Mouse (Mus musculus) brain, adult 2 months (tissue): ENCODE measurements around the gene Krtap27-1.
A peak's percentile ranks its signal among the peaks of the same experiment; 100 is the strongest.

Source experiments
- DNase-seq: peaks from one replicate; pipeline ENCODE4 v3.0.0; 2011; ENCODE audit warnings: low read depth, low spot score

Krtap27-1 gene

DNA sequence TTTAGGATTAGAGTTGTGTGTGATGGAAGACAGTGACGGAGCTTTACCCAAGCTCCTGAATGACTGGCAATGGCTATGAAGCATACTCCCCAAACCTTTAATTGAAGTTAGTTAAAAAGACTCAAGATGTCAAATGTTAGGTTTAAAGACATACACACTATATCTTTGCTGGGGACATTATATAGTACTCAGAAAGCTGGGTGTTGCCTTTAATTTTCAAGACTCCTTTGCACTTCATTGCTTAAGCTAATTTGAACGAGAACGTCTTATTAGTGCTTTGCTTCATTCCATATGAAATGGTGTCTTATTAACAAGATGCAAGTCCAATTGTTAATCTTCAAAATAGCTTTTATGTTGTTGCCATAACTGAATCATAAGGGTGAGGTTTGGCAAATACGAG lies at the start of gene Krtap27-1:
Krtap27-1 (minus strand) TSS at position 101 of the 400 bp plus-strand sequence.
- DNase-seq: no peak

DNA sequence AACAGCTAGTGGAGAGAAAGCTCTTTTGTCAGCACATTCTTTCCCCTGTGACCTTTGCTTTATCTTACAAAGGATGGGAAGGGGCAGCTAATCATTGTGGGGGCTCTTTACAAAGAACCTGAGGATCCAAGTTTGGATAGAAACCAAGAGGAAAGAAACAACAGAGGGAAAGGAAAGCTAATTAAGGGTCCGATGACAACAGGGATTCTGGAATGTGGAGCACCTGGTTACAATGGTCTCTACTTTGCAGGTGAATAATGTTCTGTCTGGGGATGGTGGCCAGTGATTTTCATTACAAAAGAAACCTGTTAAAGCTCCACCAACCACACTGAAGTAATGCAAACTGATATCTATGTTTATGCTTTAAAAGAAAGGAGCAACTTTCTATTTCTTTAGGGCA lies 48.6 kb upstream of the Krtap27-1 start:
- no peak for DNase-seq

DNA sequence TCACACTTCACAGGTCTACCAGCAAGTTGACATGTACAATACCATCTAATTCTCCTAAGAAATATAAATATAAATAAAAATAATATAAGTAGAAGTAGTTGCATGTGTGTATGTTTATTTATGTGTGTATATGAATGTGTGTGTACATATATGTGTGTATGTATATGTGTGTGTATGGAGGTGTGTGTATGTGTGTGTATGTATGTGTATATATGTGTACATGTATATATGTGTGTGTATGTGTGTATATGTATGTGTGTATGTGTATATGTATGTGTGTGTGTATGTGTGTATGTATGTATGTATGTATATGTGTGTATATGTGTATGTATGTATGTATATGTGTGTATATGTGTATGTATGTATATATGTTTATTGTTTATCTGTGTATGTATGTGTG lies 45.1 kb upstream of the Krtap27-1 start:
- no peak for DNase-seq

DNA sequence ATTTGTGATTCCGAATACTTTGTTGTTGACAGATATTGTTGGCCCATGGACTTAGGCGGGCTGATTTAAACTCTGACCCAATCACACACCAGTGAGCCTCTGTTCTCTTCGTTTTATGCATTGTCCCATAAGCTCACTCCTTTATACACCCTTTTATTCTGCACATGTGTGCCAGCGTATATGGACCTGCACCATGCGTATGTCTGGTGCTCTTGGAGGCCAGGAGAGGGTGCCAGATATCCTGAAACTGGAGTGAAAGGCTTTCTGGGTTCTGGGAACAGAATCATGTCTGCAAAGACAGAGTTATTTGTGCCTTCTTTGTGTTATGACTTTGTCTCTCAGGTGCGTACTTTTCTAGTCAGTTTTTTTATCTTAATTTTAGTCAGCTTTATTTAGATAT lies 39.8 kb upstream of the Krtap27-1 start:
- no peak for DNase-seq

DNA sequence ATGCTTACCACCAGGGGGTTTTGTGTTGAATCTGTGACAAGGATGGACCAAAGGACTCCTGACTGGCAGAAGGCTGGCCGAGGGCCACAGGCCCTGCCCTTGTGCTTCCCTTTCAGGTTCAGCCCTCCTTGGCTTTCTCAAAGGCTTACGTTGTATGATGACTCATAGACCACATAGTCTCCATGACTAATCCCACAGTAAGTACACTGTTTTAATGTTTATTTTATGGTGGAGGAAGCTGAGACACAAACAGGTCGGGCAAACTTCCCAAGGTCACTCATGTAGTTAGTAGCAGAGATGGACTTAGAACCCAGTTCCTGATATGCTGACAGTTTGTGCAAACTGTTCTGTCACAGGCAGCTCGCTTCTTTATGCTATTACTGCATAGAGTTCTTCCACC lies 39.3 kb upstream of the Krtap27-1 start:
- no peak for DNase-seq

DNA sequence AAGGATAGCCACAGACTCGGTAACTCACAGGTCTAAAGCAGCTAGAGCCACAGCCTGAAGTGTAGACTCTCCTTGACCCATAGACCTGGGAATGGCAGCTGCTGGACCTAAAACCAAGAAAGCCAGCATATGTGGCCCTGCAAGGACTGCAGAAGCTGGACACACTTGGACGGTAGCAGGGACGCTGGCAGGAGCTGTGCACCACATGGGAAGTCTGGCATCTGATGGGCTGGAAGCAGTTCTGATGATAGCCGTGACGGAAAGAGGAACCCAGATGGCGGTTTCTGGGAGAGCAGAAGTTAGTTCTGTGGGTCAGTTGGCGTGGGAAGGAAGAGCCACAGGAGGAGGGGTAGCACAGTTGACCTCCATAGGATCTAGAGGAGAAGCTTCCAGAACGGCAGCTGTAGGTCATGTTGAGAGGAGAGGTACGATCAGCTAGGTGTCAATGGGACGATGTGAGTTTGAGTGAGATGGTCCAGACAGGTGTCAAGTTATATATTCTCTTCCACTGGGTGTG lies 36.1 kb upstream of the Krtap27-1 start, which contains the start of gene 2310061N02Rik:
2310061N02Rik (minus strand) TSS at position 467 of the 517 bp plus-strand sequence.
- DNase-seq: no peak

DNA sequence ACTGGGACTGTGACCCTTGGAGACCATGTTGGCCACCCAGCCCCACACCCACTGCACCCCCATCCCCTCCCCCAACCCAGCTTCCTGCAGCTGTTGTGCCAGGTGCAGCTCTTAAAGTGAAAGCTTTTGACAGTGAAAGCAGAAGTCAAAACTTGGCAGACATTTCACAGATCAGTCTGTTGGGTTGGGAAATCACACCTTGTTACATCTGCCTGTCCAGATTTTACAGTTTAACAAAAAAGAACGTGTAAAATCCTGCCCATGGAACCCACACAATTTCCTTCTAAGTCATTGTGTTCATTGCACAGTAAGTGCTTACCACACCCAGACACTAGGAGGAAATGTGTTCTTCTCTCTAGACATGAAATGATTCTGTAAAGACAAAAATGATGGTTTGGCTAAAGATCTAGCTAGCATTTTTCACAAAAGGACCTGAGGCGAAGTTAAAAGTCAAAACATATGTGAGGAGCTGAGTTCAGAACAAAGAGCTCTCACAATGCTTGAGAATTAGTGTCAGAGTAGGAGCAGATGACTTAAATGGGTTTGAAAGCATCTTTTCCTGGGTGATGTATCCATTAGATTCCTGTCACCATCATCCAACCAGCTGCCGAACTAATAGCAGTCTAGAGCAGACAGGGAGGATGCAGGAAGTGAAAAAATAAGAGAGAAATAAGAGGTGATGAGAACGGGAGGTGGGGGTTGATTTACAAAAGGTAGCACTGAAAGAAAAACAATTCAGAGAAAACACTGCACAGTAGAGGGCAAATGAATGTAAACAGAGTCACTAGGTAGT lies 29.8 kb upstream of the Krtap27-1 start:
- peak; percentile 18 for DNase-seq

DNA sequence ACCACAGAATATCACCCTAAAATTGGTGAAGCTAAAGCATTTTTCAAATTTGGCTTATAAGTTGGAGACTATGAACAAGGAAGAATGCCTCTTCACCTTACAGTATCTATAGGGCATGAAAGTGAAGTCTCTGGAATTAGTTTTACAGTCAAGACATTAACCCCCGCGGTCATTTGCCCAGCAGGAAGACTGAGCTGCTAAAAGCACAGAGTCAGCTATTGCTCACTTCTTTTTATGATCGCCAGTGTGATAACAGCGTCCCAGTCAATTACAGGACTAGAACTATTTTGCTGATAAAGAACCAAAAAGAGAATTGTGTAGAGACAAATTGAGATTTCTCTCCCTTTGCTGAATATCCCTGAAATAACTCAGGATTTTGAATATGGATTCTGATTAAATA lies 24.8 kb upstream of the Krtap27-1 start:
- no peak for DNase-seq

DNA sequence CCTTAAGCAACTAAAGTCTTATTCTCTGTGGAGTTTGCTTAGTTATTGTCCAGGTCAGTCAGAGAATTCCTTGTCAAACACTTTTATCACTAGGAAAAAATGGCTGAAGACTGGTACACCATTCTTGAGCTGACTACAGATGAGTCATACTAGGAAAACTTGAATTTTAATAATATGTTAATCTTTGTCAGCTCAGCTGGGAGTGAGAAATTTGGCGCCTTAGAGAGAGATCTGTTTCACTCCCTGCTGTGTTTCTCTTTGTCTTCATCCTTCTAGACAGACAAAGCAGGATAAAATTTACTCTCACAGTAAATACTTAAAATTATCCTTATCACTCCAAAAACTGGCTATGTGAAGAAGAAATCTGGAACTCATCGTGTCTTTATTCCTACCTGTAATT lies 9.8 kb upstream of the Krtap27-1 start:
- DNase-seq: peak; percentile 45

DNA sequence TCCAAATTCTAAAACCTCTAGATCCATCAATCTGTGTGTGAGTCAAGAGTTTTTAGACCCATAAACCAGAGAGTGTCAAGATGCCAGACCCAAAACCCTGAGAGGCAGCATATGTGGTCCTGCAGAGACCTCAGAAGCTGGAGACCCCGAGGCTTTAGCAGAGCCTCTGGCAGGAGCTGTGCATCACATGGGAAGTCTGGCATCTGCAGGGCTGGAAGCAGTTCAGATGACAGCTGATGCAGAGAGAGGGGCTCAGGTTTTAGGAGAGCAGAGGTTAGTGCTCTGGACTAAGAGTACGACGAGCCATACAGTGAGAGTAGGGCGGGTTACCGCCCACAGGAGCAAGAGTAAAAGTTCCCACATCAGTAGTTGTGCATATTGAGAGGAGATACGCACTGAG lies 7.6 kb upstream of the Krtap27-1 start:
- no peak for DNase-seq

DNA sequence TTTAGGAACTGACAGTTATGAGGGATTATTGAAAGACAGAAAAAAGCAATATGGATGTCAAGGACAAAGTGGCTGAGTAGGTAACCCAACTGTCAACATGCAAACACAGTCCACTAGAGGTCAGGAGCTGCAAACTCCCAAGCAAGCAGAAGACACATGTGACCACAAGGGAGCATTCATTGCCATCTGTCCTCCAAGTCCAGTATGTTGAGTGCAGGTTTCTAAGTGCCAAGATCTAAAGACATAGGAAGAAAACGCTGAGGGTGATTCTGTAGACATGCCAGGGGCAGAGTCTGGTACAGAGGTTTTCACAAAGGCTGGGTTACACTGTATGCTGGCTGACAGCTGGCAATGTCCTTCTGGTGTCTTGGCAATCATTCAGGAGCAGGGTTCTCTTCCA lies 14.0 kb downstream of the Krtap27-1 start:
- DNase-seq: peak; percentile 26

DNA sequence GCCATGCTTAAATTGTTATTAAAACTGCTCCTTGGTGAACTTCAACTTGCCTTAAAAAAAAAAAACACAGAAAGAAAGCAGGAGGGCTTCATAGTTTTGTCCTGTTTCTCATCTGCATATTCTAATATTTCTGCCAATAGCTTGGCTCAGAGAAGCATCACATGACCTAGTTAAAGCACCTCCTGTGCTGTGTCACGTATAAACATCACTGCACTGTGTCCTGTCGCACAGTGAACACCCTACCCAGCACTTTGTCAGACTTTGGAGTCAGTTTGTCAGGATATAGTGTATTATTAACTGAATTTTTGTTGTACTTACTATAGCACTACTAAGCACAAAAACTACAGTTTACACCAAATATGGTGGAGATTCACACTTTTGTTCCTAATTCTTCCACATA lies 19.5 kb downstream of the Krtap27-1 start:
- no peak for DNase-seq

DNA sequence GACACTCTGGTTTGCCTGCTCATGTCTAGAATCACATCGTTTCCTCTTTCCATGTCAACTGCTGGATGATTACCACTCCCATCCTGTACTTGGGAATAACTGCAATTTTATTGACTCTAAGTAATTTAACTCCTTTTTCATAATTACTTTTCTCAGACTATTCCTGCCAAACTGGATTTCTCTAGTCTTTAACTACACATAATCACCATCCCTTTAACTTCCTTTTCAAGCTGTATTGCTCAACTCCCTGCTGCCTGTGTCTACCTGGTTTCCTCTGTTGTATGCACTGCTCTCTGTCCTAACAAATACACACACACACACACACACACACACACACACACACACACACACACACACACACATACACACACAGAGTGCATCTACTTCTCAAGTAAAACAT lies 20.4 kb downstream of the Krtap27-1 start:
- no peak for DNase-seq

DNA sequence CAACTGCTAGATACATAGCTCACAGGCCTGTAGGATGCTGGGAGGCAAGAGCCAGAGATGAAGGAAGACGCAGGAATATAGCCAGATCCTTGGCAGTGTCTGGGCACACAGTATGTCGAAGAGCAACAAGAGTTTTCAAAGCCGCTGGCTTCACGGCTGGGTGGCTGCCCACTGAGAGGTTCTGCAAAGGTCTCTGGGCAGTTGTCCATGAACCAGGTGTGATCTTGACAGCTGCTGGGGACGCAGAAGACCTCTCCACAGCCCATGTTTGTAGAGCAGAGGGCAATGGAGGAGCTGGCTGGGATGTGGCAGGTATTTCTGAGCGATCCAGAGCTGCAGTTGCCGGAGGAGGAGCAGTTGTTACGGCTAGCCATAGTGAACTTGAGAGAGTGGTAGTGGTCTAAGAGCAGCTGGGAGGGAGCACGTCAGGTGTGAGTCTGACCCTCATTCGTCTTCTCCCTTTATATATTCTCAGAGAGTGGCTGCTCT lies 24.1 kb downstream of the Krtap27-1 start, which contains the start of gene Krtap26-1:
Krtap26-1 (minus strand) TSS at position 439 of the 489 bp plus-strand sequence.
- DNase-seq: no peak

DNA sequence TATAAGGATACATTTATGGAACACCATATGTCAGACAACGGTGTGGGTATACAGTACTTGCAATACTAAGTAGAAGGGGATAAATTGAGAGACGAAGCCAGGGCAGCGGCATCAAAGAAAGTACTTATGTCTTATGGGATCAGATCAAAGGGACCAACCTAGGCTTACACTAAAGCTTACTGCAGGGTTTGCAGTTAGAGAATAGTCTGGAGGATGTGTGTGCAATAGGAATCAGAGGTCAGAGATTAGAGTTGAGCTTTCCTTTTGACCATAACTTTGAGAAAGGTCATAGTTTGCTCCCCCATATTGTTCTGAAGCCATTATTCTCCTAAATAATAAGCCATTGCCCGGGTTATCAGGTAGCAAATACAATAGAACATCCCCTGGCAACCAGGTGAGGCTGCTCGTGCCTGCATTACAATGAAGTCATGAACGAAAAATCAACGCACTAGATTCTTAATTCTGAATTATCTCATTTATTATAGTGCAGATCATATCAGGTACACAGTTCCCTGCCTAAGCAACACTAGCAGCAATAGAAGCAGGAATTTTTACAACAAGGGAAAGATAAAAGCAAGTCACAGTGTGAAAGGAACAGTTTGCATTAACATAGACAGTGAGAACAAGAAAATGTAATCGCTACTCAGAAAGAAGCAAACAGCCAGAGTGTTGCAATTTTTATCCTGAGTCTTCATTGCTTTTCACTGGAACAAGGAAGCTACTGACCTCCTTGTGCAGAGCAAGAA lies 24.9 kb downstream of the Krtap27-1 start:
- DNase-seq: peak; percentile 2

DNA sequence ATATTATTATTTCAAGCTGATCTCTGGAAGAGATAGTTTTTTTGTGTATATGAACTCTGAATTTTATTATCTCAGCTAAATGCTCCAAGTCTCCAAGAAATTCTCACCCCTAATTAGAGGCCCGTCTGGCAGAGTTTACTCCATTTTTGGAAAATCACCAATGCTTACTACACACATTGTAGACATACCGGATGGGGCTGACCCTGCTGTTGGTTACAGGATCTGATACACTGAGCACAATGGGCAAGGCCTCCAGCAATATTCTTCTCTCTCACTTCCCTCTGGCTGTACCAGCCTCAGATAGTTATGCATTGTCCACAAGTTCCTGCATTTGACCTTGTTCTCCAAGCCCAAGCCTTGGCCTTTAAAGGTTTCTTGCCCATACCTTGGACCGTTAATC lies 31.4 kb downstream of the Krtap27-1 start:
- DNase-seq: no peak

DNA sequence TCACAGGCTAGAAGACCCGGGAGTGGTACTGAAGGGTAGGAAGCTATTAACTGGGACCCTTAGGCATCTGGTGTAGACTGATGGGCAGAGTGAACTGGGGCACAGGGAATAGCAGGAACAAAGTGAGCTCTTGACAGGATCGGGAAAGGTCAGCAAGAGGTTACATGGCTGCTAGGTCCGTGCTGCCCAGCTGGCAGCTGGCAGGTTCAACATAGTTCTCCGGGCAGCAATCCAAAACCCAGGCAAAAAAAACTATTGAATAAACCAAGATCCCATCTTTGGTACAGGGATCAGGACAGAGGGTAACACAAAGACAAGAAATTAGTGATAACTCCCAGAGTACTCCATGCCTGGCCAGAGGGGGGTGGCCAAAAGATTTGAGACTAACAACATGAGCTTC lies 36.3 kb downstream of the Krtap27-1 start:
- DNase-seq: peak; percentile 15

DNA sequence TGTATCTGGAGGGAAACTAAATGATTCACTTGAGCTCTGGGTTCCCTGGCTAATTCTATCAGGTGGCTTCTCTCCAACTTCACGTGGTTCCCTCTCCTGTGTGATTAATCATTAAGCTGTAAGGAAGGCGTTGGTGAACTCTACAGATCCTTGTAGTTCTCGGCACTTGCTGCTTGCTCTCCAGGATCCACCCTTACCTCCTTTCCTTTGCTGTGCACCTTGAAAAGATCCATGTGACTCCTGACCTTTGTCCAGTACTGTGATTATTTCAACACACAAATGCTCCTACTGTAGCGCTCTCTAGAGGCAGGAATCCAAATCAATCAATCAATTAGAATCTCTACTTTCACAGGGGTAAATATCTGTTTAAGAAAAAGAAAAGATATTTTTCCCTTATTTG lies 40.0 kb downstream of the Krtap27-1 start:
- DNase-seq: no peak

DNA sequence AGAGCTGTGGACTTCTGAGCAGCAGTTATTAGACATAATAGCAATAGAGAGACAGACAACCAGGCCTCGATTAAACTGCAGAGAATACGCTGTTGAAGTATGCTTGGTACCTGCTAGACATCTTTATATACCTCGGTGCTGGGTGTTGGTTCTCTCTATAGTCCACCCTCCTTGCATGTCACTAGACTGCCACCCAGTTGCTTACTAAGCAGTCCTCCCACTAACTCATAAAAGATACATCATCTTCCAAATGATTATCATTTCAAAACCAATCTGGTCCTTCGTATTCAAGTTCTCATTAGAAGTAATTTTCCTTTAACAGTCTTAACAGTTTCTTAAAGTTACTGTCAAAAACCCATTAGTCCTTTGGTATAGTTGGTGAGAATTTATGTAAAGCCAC lies 43.9 kb downstream of the Krtap27-1 start, which contains the start of gene 2310079G19Rik:
2310079G19Rik (minus strand) TSS at position 101 of the 400 bp plus-strand sequence.
- DNase-seq: no peak
